Mouse (Mus musculus) CH12.LX (cell line): ENCODE measurements around the gene Slc26a3. TPM values are rescaled to one million over a fixed set of nuclear protein-coding genes. Genes with fewer than 3 reads are reported as not detected.
A peak's percentile ranks its signal among the peaks of the same experiment; 100 is the strongest.

Source experiments
- DNase-seq: peaks from one replicate; pipeline ENCODE4 v3.0.0-alpha.2; 2013; ENCODE audit errors: extremely low read depth
- H3K27ac ChIP-seq: 2 replicates; pipeline ENCODE4 v1.5.1; 2012; ENCODE audit warnings: low read depth, mild to moderate bottlenecking, control low read depth, moderate library complexity; ENCODE audit not compliant: insufficient read depth
- H3K27me3 ChIP-seq: replicated peaks from 2 replicates; pipeline ENCODE3; 2012; ENCODE audit warnings: inconsistent platforms
- H3K36me3 ChIP-seq, 2 experiments: replicated peaks in 1 of 2; 2 replicates each; pipeline versions ENCODE3 to v1.6.1; 2012; ENCODE audit warnings: inconsistent platforms in 1 of 2, low read length in 1 of 2, mild to moderate bottlenecking in 1 of 2, mixed read lengths in 1 of 2, moderate library complexity in 1 of 2; ENCODE audit not compliant: control insufficient read depth in 1 of 2, insufficient read depth in 1 of 2
- H3K4me1 ChIP-seq, 2 experiments: 2 replicates each; pipeline ENCODE4 v1.6.1; 2012; ENCODE audit warnings: inconsistent platforms in 1 of 2, moderate library complexity in 1 of 2; ENCODE audit not compliant: insufficient read depth in 2 of 2, control insufficient read depth in 1 of 2
- H3K4me2 ChIP-seq: 2 replicates; pipeline ENCODE4 v1.6.1; 2012; ENCODE audit warnings: low read depth, mild to moderate bottlenecking, control low read depth; ENCODE audit not compliant: poor library complexity, insufficient read depth, severe bottlenecking
- H3K4me3 ChIP-seq, 3 experiments: fragments of 150-350 bp in 1 of 3; sonication (generic) in 1 of 3; replicated peaks in 1 of 3; 2 replicates each; pipeline versions ENCODE3 to v1.5.1; 2011 to 2012; ENCODE audit warnings: low read depth in 2 of 3, low read length in 2 of 3, mild to moderate bottlenecking in 2 of 3, moderate library complexity in 2 of 3, control low read depth in 1 of 3, improper control_type of control experiment in 1 of 3, inconsistent platforms in 1 of 3, mixed read lengths in 1 of 3; ENCODE audit not compliant: poor library complexity in 1 of 3
- H3K79me2 ChIP-seq: replicated peaks from 2 replicates; pipeline ENCODE4 v1.6.1; 2012; ENCODE audit warnings: mild to moderate bottlenecking, moderate library complexity; ENCODE audit not compliant: control insufficient read depth, poor library complexity, insufficient read depth, severe bottlenecking; ENCODE audit errors: extremely low read depth
- H3K9ac ChIP-seq: 2 replicates; pipeline ENCODE4 v1.6.1; 2012; ENCODE audit warnings: low read depth, mild to moderate bottlenecking, control low read depth, moderate library complexity; ENCODE audit not compliant: insufficient read depth
- H3K9me3 ChIP-seq: replicated peaks from 2 replicates; pipeline ENCODE3; 2012; ENCODE audit warnings: low read length, inconsistent platforms, mixed read lengths
- CTCF ChIP-seq, 2 experiments: IDR thresholded peaks in 1 of 2; conservative IDR thresholded peaks in 1 of 2; 2 replicates each; pipeline ENCODE4 v1.5.1; 2011 to 2012; ENCODE audit warnings: low read depth in 2 of 2, low read length in 2 of 2, improper control_type of control experiment in 1 of 2, inconsistent platforms in 1 of 2, mild to moderate bottlenecking in 1 of 2, moderate library complexity in 1 of 2
- E2F4 ChIP-seq: IDR thresholded peaks from 2 replicates; pipeline ENCODE4 v1.6.1; 2011; ENCODE audit warnings: low read depth, low read length, improper control_type of control experiment; ENCODE audit not compliant: insufficient replicate concordance
- ELF1 ChIP-seq: IDR thresholded peaks from 2 replicates; pipeline ENCODE4 v1.6.1; 2014; ENCODE audit warnings: low read depth, mild to moderate bottlenecking, inconsistent platforms, low read length, improper control_type of control experiment
- ETS1 ChIP-seq: conservative IDR thresholded peaks from 2 replicates; pipeline ENCODE4 v1.6.1; 2012; ENCODE audit warnings: low read depth, mild to moderate bottlenecking, inconsistent platforms, low read length, improper control_type of control experiment, moderate library complexity
- MAX ChIP-seq: IDR thresholded peaks from 2 replicates; pipeline ENCODE4 v1.6.1; 2011; ENCODE audit warnings: low read length, improper control_type of control experiment
- PAX5 ChIP-seq: IDR thresholded peaks from 2 replicates; pipeline ENCODE4 v1.6.1; 2012; ENCODE audit warnings: low read length, inconsistent platforms, mixed read lengths
- POLR2A ChIP-seq: IDR thresholded peaks from 2 replicates; pipeline ENCODE4 v1.6.1; 2011; ENCODE audit warnings: low read depth, mild to moderate bottlenecking, improper control_type of control experiment, low read length
- RAD21 ChIP-seq: IDR thresholded peaks from 2 replicates; pipeline ENCODE4 v1.6.1; 2011; ENCODE audit warnings: low read depth, mild to moderate bottlenecking, low read length, improper control_type of control experiment, moderate library complexity
- SMC3 ChIP-seq: IDR thresholded peaks from 2 replicates; pipeline ENCODE4 v1.6.1; 2011; ENCODE audit warnings: low read depth, low read length, improper control_type of control experiment
- UBTF ChIP-seq: IDR thresholded peaks from 2 replicates; pipeline ENCODE4 v1.6.1; 2012; ENCODE audit warnings: low read depth, mild to moderate bottlenecking, inconsistent platforms, low read length, improper control_type of control experiment, moderate library complexity
- USF2 ChIP-seq: conservative IDR thresholded peaks from 2 replicates; pipeline ENCODE4 v1.6.1; 2011; ENCODE audit warnings: low read depth, low read length, improper control_type of control experiment
- ZC3H11A ChIP-seq: IDR thresholded peaks from 2 replicates; pipeline ENCODE4 v1.6.1; 2012; ENCODE audit warnings: low read depth, mild to moderate bottlenecking, inconsistent platforms, low read length, improper control_type of control experiment
- ZKSCAN1 ChIP-seq: IDR thresholded peaks from 2 replicates; pipeline ENCODE4 v1.6.1; 2012; ENCODE audit warnings: low read depth, inconsistent platforms, low read length, improper control_type of control experiment, borderline replicate concordance
- ZNF384 ChIP-seq: IDR thresholded peaks from 2 replicates; pipeline ENCODE4 v1.6.1; 2012; ENCODE audit warnings: low read depth, low read length, improper control_type of control experiment, inconsistent platforms
- dilution Hi-C: fragments of 300-500 bp; cut with MboI; formaldehyde crosslinking; loops from 2 replicates; pipeline ENCODE4 v1.14.3; 2020; ENCODE audit warnings: low sequenced_read_pairs; ENCODE audit not compliant: extremely low pct_unique_long_range_greater_than_20kb, extremely low pct_ligation_motif_present
- in situ Hi-C: fragments of 300-500 bp; cut with MboI; formaldehyde crosslinking; loops from 3 replicates; pipeline ENCODE4 v1.14.3; 2019; ENCODE audit warnings: low sequenced_read_pairs, low pct_ligation_motif_present, low pct_unique_long_range_greater_than_20kb, mixed read lengths
- polyA plus RNA-seq: library from polyadenylated mRNA; unstranded; fragments of >175 nt; gene quantifications from 2 replicates; pipeline ENCODE4 v1.2.1, GENCODE M21; 2012; ENCODE audit warnings: low read depth; ENCODE audit not compliant: insufficient read length
- total RNA-seq, 2 experiments: library from RNA; depleted of rRNA; stranded (reverse); fragments of 300-350 nt in 1 of 2; fragments of >200 nt in 1 of 2; gene quantifications; 2 replicates each; pipeline ENCODE4 v1.2.3; 2012 to 2014

The Slc26a3 gene
- total and polyA plus RNA-seq, 3 experiments, result not detected

DNA sequence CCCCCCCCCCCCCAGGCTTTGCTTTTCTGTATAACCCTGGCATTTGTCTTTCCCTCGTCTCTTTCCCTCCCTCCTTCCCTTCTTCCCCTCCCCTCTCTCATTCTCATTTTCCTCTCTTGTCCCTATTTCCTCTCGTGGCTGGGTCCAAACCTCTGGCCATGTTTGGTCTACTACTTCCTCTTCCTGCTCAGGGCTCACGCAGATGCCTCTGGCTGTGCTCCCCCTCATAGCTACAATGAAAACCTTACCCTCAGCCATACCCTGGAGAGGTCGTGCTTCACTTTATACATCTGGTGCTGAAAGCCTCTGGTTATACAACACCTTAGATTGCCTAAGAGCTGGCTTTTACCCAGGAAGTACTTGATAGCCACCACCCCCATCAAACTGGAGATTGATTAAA is 110.6 kb downstream of the Slc26a3 start:
- Histone ChIP-seq H3K36me3 (peaks cover 0 to 4% of the 10 kb centered on the region in 2 experiments), H3K4me1 (peaks cover 7 to 21% of the 10 kb centered on the region in 2 experiments), H3K27ac (no peak overlapping the region), H3K9ac (no peak overlapping the region; the same call in 1 of the 2 replicates), H3K27me3 (no peaks in the 10 kb centered on the region), H3K79me2 (peaks cover 30% of the 10 kb centered on the region), H3K9me3 (no peaks in the 10 kb centered on the region), H3K4me3 (no peak overlapping the region), H3K4me2 (peak overlapping the region; percentile 35)
- in situ Hi-C loops (loop anchor here (10.0 to 25.0 kb wide), 2 partner anchors 224 to 436 kb away; no protein-coding TSS in a partner anchor), dilution Hi-C loops (no loop called here)
- DNase-seq, result peak; percentile 17
- peak; percentile 52 for TF ChIP-seq ELF1
- TF ChIP-seq PAX5, result no peak
- TF ChIP-seq ZKSCAN1, result no peak

DNA sequence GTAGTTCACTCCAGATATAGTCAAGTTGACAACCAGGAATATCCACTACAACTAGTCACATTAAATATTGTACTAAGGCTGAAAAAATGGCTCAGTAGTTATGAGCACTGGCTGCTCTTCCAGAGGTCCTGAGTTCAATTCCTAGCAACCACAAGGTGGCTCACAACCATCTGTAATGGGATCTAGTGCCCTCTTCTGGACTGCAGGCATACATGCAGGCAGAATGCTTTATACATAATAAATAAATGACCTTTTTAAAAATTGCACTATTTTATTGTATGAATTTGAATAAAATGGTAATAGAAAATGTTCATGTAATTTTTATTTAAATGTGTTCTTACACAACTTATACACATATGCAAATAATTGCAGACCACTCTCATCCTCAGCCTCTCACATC is 112.5 kb downstream of the Slc26a3 start:
- in situ Hi-C loops, result loop anchor here (10.0 to 25.0 kb wide), 2 partner anchors 222 to 434 kb away; no protein-coding TSS in a partner anchor
- peaks cover 4 to 15% of the 10 kb centered on the region in 2 experiments for H3K4me1 ChIP-seq
- H3K36me3 ChIP-seq, result no peaks in the 10 kb centered on the region
- no peak overlapping the region for H3K4me2 ChIP-seq
- no peak for DNase-seq
- dilution Hi-C loops, result no loop called here
- no peak overlapping the region for H3K4me3 ChIP-seq
- H3K9me3 ChIP-seq, result no peaks in the 10 kb centered on the region
- peaks cover 10% of the 10 kb centered on the region for H3K79me2 ChIP-seq
- H3K27ac ChIP-seq, result no peak overlapping the region
- no peak overlapping the region for H3K9ac ChIP-seq
- TF ChIP-seq ETS1, result no peak
- TF ChIP-seq PAX5, result no peak
- peak in 1 of 2 experiments; percentile 77; a peak in 2 of 4 replicates for TF ChIP-seq CTCF (conservative IDR thresholded peaks at IDR 0.05 in 1 of 2, IDR thresholded peaks at IDR 0.05 in 1 of 2; ENCODE audit: low read depth in 2 of 2, low read length in 2 of 2)
- peak; percentile 36 for TF ChIP-seq SMC3
- H3K27me3 ChIP-seq, result no peaks in the 10 kb centered on the region

DNA sequence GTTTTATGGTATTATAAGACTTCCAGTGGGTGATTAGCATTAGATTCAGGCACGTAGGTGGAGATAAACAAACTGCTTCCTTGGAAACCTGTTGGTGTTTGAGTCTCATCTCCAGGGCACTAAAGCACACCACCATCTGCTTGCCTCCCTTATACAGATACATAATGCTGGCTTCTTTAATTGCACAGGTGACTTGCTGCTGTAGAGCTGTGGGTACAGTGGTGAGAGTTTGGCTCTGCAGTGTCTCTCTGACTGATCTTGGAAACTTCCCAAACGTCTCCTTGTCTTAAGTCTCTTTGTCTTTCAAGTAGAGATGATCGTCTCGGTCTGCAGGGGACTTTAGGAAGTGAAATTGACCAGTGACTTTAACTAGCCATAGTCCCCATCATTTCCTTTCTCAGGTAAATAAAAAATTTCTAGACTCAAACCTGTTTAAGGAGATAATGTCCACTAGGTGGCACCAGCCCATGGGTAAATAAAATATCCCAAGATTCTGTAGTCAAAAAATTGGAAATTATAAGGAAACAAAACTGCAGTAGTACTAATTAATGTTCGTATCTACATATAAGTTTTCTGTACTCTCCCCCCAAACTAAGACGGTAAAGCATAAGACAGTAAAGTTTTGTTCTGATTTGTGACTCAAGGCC is 117.2 kb downstream of the Slc26a3 start:
- Histone ChIP-seq H3K36me3 (no peaks in the 10 kb centered on the region), H3K4me1 (no peaks in the 10 kb centered on the region), H3K9ac (no peak overlapping the region), H3K4me3 (no peak overlapping the region), H3K4me2 (no peak overlapping the region), H3K9me3 (no peaks in the 10 kb centered on the region), H3K79me2 (no peaks in the 10 kb centered on the region), H3K27me3 (no peaks in the 10 kb centered on the region), H3K27ac (no peak overlapping the region)
- dilution Hi-C loops, result no loop called here
- DNase-seq, result peak; percentile 35
- in situ Hi-C loops, result loop anchor here (10.0 to 25.0 kb wide), 2 partner anchors 217 to 429 kb away; no protein-coding TSS in a partner anchor
- no peak for TF ChIP-seq USF2
- peak; percentile 51; the same call in 1 of the 2 replicates for TF ChIP-seq ZC3H11A
- no peak for TF ChIP-seq MAX
- TF ChIP-seq SMC3, result peak; percentile 72
- 0 out of 2 replicates have a peak, but pooled peaks have one; percentile 18 for TF ChIP-seq ZNF384
- peak in 1 of 2 experiments; percentile 76; a peak in 2 of 4 replicates for TF ChIP-seq CTCF (conservative IDR thresholded peaks at IDR 0.05 in 1 of 2, IDR thresholded peaks at IDR 0.05 in 1 of 2; ENCODE audit: low read depth in 2 of 2, low read length in 2 of 2)
- TF ChIP-seq E2F4, result no peak
- no peak for TF ChIP-seq UBTF
- peak; percentile 85 for TF ChIP-seq RAD21
- TF ChIP-seq POLR2A, result no peak
